ENCODE assay signal across 14 mouse cellular contexts in genomic region chr19:43949111-43949810, GRCm38 (mm10). TPM values are rescaled to one million over a fixed set of nuclear protein-coding genes. Genes with fewer than 3 reads are reported as not detected.
A peak's percentile ranks its signal among the peaks of the same experiment; 100 is the strongest.
DNase-seq lines count a peak whose midpoint lies in the region; ATAC-seq lines count a peak whose summit lies in the region.
"Had no signal": no experiment of that assay in that cellular context is flagged by ENCODE, and none has a peak within 500 bp of the region (broad histone marks: within the 10 kb centered on the region; RNA-seq: fewer than 3 reads in every experiment).

No protein-coding gene starts in this region.

- DNase-seq in kidney, postnatal 4 days, result peak; percentile 53 to 62
- no peak for DNase-seq in kidney, adult 8-10 months
- peak; percentile 48 for DNase-seq in WW6 (ENCODE audit: low read depth, low spot score)
- DNase-seq in frontal cortex, postnatal 36 days (ENCODE audit: low spot score in 2 of 2), result no peak
- no peak for DNase-seq in cerebellum, adult 9-10 months
- no peak for DNase-seq in urinary bladder, postnatal 10 days (ENCODE audit: low spot score)
- DNase-seq: heart, adult 18-20 months; kidney, postnatal 10 days; liver, embryonic 13.5 days; thymus, postnatal 36 days had no signal

- ATAC-seq in granulocyte monocyte progenitor cell, adult 5-6 weeks (replicated peaks; ENCODE audit: poor library complexity, severe bottlenecking), result peak; percentile 22; the same call in 1 of the 2 replicates
- ATAC-seq in megakaryocyte progenitor cell, adult 5-6 weeks (replicated peaks; ENCODE audit: poor library complexity), result 0 out of 2 replicates have a peak, but pooled peaks have one; percentile 29

RNA-seq across cellular contexts. Expression of gene Dnmbp, which starts 9.3 kb away (rescaled TPM):
- total RNA-seq in granulocyte monocyte progenitor cell, adult 5-6 weeks (2014; fragmentation: Nextera tagmentation), result 10.5 and 11.9 TPM in 2 replicates
- 7.4 and 8.3 TPM in 2 replicates for total RNA-seq in granulocyte monocyte progenitor cell, adult 5-6 weeks (2017)
- total RNA-seq in megakaryocyte progenitor cell, adult 5-6 weeks (2015), result 7.4 and 7.7 TPM in 2 replicates
- 7.7 and 14.6 TPM in 2 replicates for total RNA-seq in megakaryocyte progenitor cell, adult 5-6 weeks (2017)

RNA-seq across cellular contexts. Expression of gene Cpn1, which starts 37.1 kb away (rescaled TPM):
- 0.28 TPM in 1 of 2 replicates, not detected in the other for total RNA-seq in granulocyte monocyte progenitor cell, adult 5-6 weeks (2014; fragmentation: Nextera tagmentation)
- 0.47 TPM in 1 of 2 replicates, not detected in the other for total RNA-seq in granulocyte monocyte progenitor cell, adult 5-6 weeks (2017)
- total RNA-seq in megakaryocyte progenitor cell, adult 5-6 weeks (2015), result 0.22 TPM in 2 replicates
- total RNA-seq in megakaryocyte progenitor cell, adult 5-6 weeks (2017), result 0.29 TPM in 1 of 2 replicates, not detected in the other
- total RNA-seq: G1E; heart, adult 18-20 months; monocyte, adult 5-6 weeks had no signal

Comparison
In these comparisons a context has a peak if more than half of its experiments do, and no peak if none do; other contexts are left out.
1. DNase-seq: peak in kidney, postnatal 4 days (2 of 2) and WW6 (single experiment); none in kidney, adult 8-10 months (0 of 2), frontal cortex, postnatal 36 days (0 of 2), cerebellum, adult 9-10 months (single experiment) and urinary bladder, postnatal 10 days (single experiment).